Mouse (Mus musculus): ENCODE results near the gene Zbtb26. TPM values are rescaled to one million over a fixed set of nuclear protein-coding genes. Genes with fewer than 3 reads are reported as not detected.

Zbtb26 gene
- polyA plus RNA-seq, 1 experiment from 2014 or later, result 1.6 TPM

DNA sequence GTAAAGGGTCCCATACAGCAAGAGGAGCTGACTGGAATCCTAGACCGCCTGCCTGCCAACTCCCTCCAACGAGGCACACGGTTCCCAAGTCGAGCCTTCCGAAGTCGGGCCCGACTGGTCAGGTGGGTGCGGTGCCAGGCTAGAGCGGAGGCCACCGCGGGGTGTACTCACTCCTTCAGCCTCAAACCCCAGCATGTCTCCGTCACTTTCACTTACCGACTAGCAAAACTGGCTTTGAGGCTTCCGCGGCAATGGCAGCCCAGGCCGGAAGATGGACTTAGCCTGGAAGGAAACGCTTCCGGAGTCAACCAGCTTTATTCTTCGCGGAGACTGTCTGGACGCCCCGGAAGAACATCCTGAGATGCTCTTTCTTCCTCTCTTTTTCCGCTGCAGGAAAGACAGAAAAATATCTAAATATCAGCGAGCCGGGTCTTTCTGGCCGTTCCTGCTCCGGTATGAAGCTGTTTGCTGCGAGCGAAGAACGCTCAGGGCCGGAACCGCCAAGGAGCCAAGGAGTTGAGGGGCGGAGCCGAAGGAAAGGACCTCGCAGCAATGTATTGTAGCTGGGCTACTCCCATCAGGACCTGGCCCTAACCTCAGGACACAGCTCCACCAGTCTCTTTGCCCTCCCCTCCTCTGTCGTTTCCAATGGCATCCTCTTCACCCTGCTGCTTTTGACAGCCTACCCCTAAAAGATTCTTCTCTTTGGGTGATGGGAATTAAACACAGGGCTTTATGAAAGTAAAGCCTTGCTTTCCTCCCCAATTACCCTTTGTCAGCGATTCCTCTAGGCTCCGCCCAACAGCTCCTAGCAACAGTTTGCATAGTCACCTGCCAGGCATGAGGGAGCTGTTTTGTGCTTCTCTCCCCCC lies 12.1 kb downstream of the Zbtb26 start:
- Histone ChIP-seq H3K4me3 (ENCODE audit: low read depth, low read length) (peak overlapping the region; percentile 74), H3K4me1 (replicated peaks; ENCODE audit: control insufficient read depth, insufficient read depth, low read length) (no peaks in the 10 kb centered on the region), H3K27me3 (replicated peaks; ENCODE audit: control insufficient read depth, insufficient read depth, low read length) (no peaks in the 10 kb centered on the region), H3K4me2 (replicated peaks; ENCODE audit: low read depth) (peak overlapping the region; percentile 88), H3K9ac (ENCODE audit: low read depth, low read length) (peak overlapping the region; percentile 84), H3K27ac (ENCODE audit: low read depth, low read length) (peak overlapping the region; percentile 87), H3K9me3 (ENCODE audit: control insufficient read depth) (no peaks in the 10 kb centered on the region), H3K36me3 (ENCODE audit: control insufficient read depth, insufficient read depth) (peaks cover 9% of the 10 kb centered on the region)
- TF ChIP-seq CTCF (IDR thresholded peaks at IDR 0.05; ENCODE audit: low read depth), result no peak
- ATAC-seq, result peak; percentile 88
- under 1% methylated on average over 38 of the region's 38 CpGs for WGBS

- no peak overlapping the region for H3K9ac ChIP-seq (ENCODE audit: low read depth, low read length)
- TF ChIP-seq CTCF (IDR thresholded peaks at IDR 0.05; ENCODE audit: low read depth), result no peak
- H3K27ac ChIP-seq (ENCODE audit: low read depth, low read length), result no peak overlapping the region
- no peak for ATAC-seq
- no peaks in the 10 kb centered on the region for H3K9me3 ChIP-seq (ENCODE audit: control insufficient read depth)
- H3K4me3 ChIP-seq (ENCODE audit: low read depth, low read length), result no peak overlapping the region
- no peak overlapping the region for H3K4me2 ChIP-seq (replicated peaks; ENCODE audit: low read depth)
- no peaks in the 10 kb centered on the region for H3K4me1 ChIP-seq (replicated peaks; ENCODE audit: control insufficient read depth, insufficient read depth, low read length)
- H3K27me3 ChIP-seq (replicated peaks; ENCODE audit: control insufficient read depth, insufficient read depth, low read length), result no peaks in the 10 kb centered on the region
- WGBS, result 64% methylated on average over 3 of the region's 3 CpGs
- peaks cover 2% of the 10 kb centered on the region; the same call in 1 of the 2 replicates for H3K36me3 ChIP-seq (ENCODE audit: control insufficient read depth, insufficient read depth)
Measured at GRCm38 (mm10) chr2:37423671-37424070, 19.3 kb downstream of the Zbtb26 start.

DNA sequence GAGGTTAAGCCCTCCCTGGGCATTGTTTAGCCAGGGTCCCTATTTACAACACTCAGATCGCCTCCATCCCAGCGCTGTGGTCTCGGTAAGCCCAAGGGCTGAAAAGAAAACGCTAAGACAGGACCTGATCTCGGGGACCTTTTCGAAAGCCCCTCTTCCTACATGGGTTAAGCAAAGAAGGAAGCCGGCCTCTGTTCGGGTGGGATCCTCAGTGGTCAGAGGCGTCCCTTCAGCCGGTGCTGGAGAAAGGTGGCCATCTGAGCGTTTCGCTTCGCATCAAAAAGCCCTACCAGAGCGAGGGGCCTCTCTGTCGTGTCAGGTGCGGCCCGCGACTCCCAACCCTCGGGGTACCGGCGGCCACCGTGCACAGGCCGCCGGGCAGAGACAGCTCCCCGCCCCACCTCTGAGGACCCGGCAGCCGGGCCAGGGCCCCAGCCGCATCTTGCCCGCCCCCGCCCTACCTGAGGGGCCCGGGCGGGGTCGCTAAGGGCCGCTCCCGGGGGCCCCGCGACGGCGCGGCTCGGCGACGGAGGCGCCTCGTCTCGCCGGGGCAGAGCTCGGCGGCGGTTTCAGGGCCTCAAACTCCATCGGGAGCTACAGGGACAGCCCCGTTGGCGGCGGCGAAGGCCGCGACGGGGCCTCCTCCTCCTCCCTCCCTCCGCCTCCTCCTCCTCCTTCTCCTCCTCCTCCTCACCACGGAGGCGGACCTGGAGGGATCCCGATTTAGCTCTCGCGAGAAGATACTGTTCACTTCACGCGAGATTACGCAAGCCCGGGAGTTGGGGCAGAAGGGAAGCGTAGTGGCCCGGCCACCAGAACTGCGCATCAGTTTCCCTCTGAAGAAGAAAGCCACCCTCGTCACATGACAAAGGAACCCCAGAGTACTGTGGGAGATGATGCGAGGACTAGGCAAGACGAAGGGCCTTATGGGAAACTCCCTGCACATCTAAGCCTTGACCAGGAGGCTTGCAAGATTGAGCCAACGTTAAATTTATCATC lies 20.3 kb downstream of the Zbtb26 start, which contains the start of gene Rc3h2:
Rc3h2 (minus strand) TSS at position 598 of the 999 bp plus-strand sequence.
- no peak for TF ChIP-seq CTCF (IDR thresholded peaks at IDR 0.05; ENCODE audit: low read depth)
- peak; percentile 98 for ATAC-seq
- WGBS, result under 1% methylated on average over 63 of the region's 75 CpGs
- Histone ChIP-seq H3K27me3 (replicated peaks; ENCODE audit: control insufficient read depth, insufficient read depth, low read length) (no peaks in the 10 kb centered on the region), H3K4me2 (replicated peaks; ENCODE audit: low read depth) (peak within 1 kb of the TSS; percentile 77), H3K9me3 (ENCODE audit: control insufficient read depth) (no peaks in the 10 kb centered on the region), H3K27ac (ENCODE audit: low read depth, low read length) (peak within 1 kb of the TSS; percentile 99), H3K9ac (ENCODE audit: low read depth, low read length) (peak within 1 kb of the TSS; percentile 99), H3K36me3 (ENCODE audit: control insufficient read depth, insufficient read depth) (no peaks in the 10 kb centered on the region), H3K4me3 (ENCODE audit: low read depth, low read length) (peak within 1 kb of the TSS; percentile 100), H3K4me1 (replicated peaks; ENCODE audit: control insufficient read depth, insufficient read depth, low read length) (no peaks in the 10 kb centered on the region)

- peak overlapping the region; percentile 99 for H3K9ac ChIP-seq (ENCODE audit: low read depth, low read length)
- peak overlapping the region; percentile 100 for H3K4me3 ChIP-seq (ENCODE audit: low read depth, low read length)
- no peaks in the 10 kb centered on the region for H3K27me3 ChIP-seq (replicated peaks; ENCODE audit: control insufficient read depth, insufficient read depth, low read length)
- TF ChIP-seq CTCF (IDR thresholded peaks at IDR 0.05; ENCODE audit: low read depth), result no peak
- no peaks in the 10 kb centered on the region for H3K36me3 ChIP-seq (ENCODE audit: control insufficient read depth, insufficient read depth)
- no peaks in the 10 kb centered on the region for H3K9me3 ChIP-seq (ENCODE audit: control insufficient read depth)
- H3K4me1 ChIP-seq (replicated peaks; ENCODE audit: control insufficient read depth, insufficient read depth, low read length), result no peaks in the 10 kb centered on the region
- ATAC-seq, result no peak
- 2% methylated on average over 3 of the region's 3 CpGs for WGBS
- peak overlapping the region; percentile 99 for H3K27ac ChIP-seq (ENCODE audit: low read depth, low read length)
- H3K4me2 ChIP-seq (replicated peaks; ENCODE audit: low read depth), result peak overlapping the region; percentile 77
Measured at GRCm38 (mm10) chr2:37421903-37422302, 21.0 kb downstream of the Zbtb26 start.

- Histone ChIP-seq H3K27ac (ENCODE audit: low read depth, low read length) (no peak overlapping the region), H3K27me3 (replicated peaks; ENCODE audit: control insufficient read depth, insufficient read depth, low read length) (no peaks in the 10 kb centered on the region), H3K4me3 (ENCODE audit: low read depth, low read length) (no peak overlapping the region), H3K4me2 (replicated peaks; ENCODE audit: low read depth) (no peak overlapping the region), H3K9ac (ENCODE audit: low read depth, low read length) (no peak overlapping the region), H3K36me3 (ENCODE audit: control insufficient read depth, insufficient read depth) (peaks cover 28% of the 10 kb centered on the region), H3K9me3 (ENCODE audit: control insufficient read depth) (no peaks in the 10 kb centered on the region), H3K4me1 (replicated peaks; ENCODE audit: control insufficient read depth, insufficient read depth, low read length) (no peaks in the 10 kb centered on the region)
- WGBS, result 52% methylated on average over 1 of the region's 1 CpGs
- TF ChIP-seq CTCF (IDR thresholded peaks at IDR 0.05; ENCODE audit: low read depth), result peak; percentile 62
- ATAC-seq, result no peak
Measured at GRCm38 (mm10) chr2:37395539-37395938, 47.4 kb downstream of the Zbtb26 start.

GRCm38 (mm10) chr2:37382921-37383320 lies 60.0 kb downstream of the Zbtb26 start:
- TF ChIP-seq CTCF (IDR thresholded peaks at IDR 0.05; ENCODE audit: low read depth), result no peak
- no peaks in the 10 kb centered on the region for H3K4me1 ChIP-seq (replicated peaks; ENCODE audit: control insufficient read depth, insufficient read depth, low read length)
- H3K4me3 ChIP-seq (ENCODE audit: low read depth, low read length), result no peak overlapping the region
- H3K36me3 ChIP-seq (ENCODE audit: control insufficient read depth, insufficient read depth), result peaks cover 32% of the 10 kb centered on the region
- no peak overlapping the region for H3K9ac ChIP-seq (ENCODE audit: low read depth, low read length)
- no peaks in the 10 kb centered on the region for H3K27me3 ChIP-seq (replicated peaks; ENCODE audit: control insufficient read depth, insufficient read depth, low read length)
- no peak overlapping the region for H3K27ac ChIP-seq (ENCODE audit: low read depth, low read length)
- H3K9me3 ChIP-seq (ENCODE audit: control insufficient read depth), result no peaks in the 10 kb centered on the region
- ATAC-seq, result no peak
- H3K4me2 ChIP-seq (replicated peaks; ENCODE audit: low read depth), result no peak overlapping the region
- WGBS, result 95% methylated on average over 9 of the region's 9 CpGs

Other genes starting within 250 kb of the Zbtb26 start
- not detected in 2 replicates for gene Olfr366, start 231.6 kb downstream of the Zbtb26 start, polyA plus RNA-seq (2015; fragmentation: Nextera tagmentation; extraction: Ambion mirVana)
- not detected in 2 replicates for gene Olfr368, start 116.6 kb downstream of the Zbtb26 start, polyA plus RNA-seq (2015; fragmentation: Nextera tagmentation; extraction: Ambion mirVana)
- 25.2 and 26.5 TPM in 2 replicates for gene Pdcl, start 83.8 kb downstream of the Zbtb26 start, polyA plus RNA-seq (2015; fragmentation: Nextera tagmentation; extraction: Ambion mirVana)
- gene Rc3h2, start 20.2 kb downstream of the Zbtb26 start, polyA plus RNA-seq (2015; fragmentation: Nextera tagmentation; extraction: Ambion mirVana), result 7.0 and 7.8 TPM in 2 replicates
- 3.3 and 4.0 TPM in 2 replicates for gene Zbtb6, start within 50 bp of the Zbtb26 start, polyA plus RNA-seq (2015; fragmentation: Nextera tagmentation; extraction: Ambion mirVana)
- 14.1 and 15.6 TPM in 2 replicates for gene Rabgap1, start 144 bp upstream of the Zbtb26 start, polyA plus RNA-seq (2015; fragmentation: Nextera tagmentation; extraction: Ambion mirVana)
- 0.29 and 0.39 TPM in 2 replicates for gene Gpr21, start 73.2 kb upstream of the Zbtb26 start, polyA plus RNA-seq (2015; fragmentation: Nextera tagmentation; extraction: Ambion mirVana)